Mouse (Mus musculus) cerebellum, postnatal 36 days (tissue): Measurements from ENCODE around the gene Trim28.

Source experiments
- DNase-seq, 2 experiments: peaks; one replicate each; pipeline ENCODE4 v3.0.0; 2021 to 2022; ENCODE audit warnings: mixed read lengths in 2 of 2

The Trim28 gene

GRCm38 (mm10) chr7:12998851-12999250 is at the start of gene Trim28:
Gene Trim28, plus strand, starts transcription at chr7:12999114.
- DNase-seq, result no peak

DNA sequence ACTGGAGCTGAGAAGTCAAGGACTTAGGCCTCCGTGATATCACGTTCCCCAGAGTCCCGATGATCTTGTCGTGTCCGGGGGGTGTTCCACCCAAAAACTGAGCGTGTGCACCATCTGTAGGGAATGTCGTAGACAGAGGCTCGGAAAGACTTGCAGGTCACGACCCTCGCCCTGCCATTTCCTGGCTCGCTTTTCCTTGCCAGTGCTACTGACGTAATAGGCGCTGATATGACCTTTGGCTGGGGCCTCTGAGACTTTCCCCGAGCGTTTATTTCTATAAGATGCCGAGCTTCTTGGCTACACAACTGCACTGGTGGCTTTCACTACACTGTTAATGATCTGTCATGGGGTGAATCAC is 49.1 kb upstream of the Trim28 start:
- DNase-seq, result no peak

- DNase-seq, result no peak
Measured at GRCm38 (mm10) chr7:12954896-12955295, 44.0 kb upstream of the Trim28 start.

DNA sequence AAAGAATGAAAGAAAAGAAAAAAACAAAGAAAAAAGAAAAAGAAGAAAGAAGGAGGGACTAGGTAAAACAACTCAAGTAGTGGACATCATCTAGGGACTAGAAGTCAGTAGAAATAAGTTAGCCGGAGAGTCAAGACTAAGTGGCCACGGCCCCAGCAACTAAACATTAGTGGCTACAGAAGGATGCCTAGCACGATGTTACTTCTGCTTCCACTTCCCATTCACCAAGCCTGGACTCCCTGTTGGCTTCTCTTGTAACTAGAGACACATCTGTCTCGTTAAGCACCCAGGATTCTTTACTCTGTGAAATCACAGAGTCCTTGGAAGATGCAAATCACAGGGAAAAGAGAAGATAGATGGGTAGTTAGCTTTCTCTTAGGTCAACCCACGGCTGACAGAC is 41.4 kb upstream of the Trim28 start:
- DNase-seq, result no peak

GRCm38 (mm10) chr7:12958948-12959347 is 40.0 kb upstream of the Trim28 start:
- no peak for DNase-seq

DNA sequence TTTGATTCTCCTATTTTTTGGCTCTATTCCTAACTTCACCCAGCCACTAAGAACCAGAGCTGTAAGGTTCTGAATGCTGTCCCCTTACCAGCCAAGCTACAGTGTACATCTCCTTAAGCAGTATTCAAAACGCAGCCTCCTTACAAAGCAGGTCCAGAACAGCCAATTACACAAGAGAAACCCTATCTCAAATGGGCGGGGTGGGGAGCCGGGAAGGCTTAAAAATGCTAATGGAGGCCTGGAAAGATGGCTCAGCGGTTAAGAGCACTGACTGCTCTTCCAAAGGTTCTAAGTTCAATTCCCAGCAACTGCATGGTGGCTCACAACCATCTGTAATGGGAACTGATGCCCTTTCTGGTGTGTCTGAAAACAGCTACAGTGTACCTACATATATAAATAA is 39.2 kb upstream of the Trim28 start:
- no peak for DNase-seq

DNA sequence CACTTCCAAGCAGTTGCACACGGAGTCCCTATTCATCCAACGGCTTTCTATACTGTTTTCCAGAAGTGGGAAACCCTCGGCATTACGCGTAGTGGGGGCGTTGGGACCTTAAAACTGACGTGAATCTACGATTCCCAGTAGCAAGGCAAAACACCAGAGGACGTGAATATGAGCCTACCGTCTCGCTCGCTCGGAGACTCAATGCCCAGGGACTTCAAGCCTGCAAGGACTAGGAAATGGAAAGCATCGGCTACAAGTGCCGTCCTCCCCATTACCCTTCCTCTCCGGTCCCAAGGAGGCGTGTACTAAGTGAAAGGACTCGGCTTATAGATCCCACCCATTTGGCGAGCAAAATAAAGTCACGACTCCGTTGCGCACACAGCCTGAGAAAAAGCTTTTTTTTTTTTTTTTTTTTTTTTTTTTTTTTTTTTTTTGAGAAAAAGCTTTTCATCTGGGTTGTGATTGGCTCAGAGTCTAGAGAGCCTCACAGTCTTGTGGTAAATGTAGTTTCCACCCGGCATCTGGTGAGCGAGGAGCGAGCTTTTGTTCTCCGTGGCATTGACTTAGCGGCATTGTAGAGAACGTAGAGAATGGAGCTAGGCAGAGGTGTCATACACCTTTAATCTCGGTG is 37.3 kb upstream of the Trim28 start:
- peak; percentile 29 to 43 for DNase-seq

GRCm38 (mm10) chr7:12965678-12966091 is 33.2 kb upstream of the Trim28 start, which contains the start of gene Zfp324:
Gene Zfp324, plus strand, starts transcription at chr7:12965838.
- DNase-seq, result peak; percentile 91 to 92

GRCm38 (mm10) chr7:12966104-12966845 is 32.6 kb upstream of the Trim28 start:
- peak; percentile 87 to 89 for DNase-seq

GRCm38 (mm10) chr7:12970906-12971305 is 28.0 kb upstream of the Trim28 start:
- DNase-seq, result no peak

DNA sequence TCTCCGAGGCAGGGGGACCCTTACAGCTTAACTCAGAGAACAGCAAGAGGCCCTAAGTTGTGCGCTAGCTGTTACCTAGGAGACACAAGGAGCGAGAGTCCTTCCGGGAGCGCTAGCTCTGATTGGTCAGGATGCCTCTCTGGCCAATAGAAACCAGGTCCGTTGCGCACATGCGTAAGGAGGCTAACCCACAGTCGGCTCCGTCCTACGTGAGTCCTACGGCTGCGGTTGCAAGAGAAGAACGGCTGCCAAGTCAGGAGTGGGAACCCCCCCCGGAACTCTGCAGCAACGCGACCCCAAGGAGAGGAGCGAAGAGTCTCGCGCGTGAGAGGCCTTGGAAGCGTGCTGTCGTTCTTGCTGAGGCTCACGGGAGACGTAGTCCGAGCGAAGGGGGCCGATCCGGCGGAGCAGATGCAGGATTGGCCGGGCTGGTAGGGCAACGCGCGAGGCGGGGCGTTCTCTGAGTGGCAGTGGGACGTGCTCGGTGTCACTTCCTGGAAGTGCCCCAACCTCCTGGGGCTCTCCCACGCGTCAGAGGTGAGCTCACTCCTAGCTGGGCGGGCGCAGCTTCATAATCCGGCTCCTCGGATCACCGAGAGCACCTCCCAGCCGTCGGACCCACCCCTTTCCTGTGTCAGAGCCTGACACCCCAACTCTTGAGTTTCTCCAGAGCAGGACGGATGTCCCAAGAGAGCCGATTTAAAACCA is 21.1 kb upstream of the Trim28 start, which contains the start of gene Zfp446:
Gene Zfp446 (plus strand): TSS at position 167 of the 708 bp plus-strand sequence.
- DNase-seq, result peak; percentile 99

DNA sequence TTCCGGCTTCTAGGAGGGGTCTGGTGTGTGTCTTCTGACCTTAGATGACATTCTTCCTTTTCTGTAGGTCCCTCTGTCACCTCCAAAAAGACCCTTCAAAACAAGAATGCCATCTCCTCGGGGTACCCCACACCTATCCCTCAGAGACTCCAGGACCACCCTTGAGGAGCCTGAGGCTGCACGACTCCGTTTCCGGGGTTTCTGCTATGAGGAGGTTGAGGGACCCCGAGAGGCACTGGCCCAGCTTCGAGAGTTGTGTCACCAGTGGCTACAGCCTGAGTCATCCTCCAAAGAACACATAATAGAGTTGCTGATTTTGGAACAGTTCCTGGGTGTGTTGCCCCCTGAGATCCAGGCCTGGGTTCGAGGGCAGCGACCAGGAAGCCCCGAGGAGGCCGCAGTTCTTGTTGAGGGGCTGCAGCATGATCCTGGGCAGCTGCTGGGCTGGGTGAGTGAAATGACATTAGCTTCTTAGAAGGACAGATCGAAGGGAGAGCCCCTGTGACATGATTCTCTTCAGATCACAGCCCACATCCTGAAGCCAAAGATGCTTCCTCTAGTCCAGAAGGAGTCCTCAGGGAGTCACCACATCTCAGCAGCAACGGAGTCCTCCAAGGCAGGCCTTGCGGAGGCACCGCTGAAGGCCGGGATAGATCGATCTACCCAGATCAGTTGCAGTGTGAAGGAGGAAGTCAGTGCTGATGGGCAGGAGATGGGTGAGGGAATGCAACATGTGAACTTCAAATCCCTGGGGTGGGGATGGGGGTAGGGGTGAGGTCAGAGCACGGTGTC is 19.8 kb upstream of the Trim28 start:
- no peak for DNase-seq

GRCm38 (mm10) chr7:12979776-12980175 is 19.1 kb upstream of the Trim28 start:
- DNase-seq, result no peak

DNA sequence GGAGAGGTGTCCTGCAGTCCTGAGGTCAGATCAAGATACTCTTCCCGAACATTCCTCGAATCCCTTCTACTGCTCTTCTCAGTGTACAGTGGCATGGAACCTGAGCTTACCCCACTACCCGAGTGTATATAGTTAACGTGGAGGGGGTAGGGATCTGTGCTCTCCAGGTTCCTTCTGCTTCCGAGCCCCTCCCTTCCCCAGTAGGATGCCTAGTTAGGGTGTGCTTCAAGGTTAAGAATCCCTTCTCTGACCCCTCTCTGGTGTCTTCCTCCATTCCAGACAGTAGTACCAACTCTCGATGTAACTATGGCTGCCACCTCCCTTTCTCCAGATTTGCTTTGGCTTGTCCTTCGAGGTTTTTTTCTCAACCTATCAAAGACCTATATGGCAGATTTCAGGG is 18.6 kb upstream of the Trim28 start:
- no peak for DNase-seq

DNA sequence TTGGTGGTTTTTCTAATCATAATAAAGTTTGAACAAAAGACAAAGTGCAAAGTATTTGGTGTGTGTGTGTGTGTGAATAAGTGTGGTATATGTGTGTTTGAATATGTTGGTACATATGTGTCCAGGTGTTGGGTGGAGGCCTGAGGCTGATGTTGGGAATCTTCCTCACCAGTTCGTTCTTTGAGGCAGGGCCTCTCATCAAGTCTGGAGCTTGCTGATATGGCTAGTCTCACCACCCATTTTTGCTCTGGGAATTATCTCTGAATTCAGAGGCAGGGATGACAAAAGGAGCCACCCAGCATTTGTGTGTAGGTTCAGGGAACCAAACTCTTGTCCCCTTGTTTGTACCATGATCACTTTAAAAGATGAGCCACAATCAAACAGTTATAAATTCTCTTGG is 13.2 kb upstream of the Trim28 start:
- no peak for DNase-seq

DNA sequence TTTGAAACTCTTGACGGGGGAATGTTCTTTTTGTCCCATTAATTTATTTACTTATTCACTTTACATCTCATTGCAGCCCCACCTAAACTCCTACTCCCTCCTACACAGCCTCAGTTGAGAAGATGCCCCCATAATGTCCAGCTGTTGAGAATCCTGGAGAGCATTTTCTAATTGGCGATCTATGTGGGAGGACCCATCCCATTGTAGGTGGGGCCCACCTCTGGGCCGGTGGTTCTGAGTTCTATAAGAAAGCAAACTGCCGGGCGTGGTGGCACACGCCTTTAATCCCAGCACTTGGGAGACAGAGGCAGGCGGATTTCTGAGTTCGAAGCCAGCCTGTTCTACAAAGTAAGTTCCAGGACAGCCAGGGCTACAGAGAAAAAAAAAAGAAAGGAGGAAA is 12.0 kb upstream of the Trim28 start:
- DNase-seq, result no peak

DNA sequence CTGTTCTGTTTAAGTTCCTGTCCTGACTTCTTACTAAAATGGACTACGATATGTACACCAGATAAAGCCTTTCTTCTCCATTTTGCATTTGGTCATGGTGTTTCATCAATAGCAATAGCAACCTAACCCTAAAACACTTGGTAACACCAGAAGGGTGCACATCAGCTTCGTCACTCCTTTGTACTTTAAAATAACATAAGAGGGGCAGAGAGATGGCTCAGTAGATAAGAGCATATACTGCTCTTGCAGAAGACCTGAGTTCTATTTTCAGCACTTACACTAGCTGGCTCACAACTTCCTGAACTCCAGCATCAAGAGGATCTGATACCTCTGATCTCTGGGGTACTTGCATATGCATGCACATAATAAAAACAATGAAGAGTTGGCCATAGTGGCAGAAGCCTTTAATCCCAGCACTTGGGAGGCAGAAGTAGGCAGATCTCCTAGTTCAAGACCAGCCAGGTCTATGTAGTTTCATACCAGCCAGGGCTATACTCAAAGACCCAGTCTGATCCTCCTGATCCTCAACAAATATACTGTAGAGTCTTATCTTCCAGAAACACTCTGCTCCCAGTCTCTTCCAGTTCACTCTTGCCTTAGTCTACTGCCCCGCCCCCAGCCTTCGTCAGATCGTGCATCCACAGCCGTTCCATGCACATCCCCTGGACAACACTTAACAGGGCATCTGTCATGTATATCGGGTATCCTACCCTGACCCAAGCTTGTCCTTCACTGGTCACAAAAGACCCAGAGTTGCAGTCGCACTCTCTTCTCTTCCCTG is 11.3 kb upstream of the Trim28 start:
- DNase-seq, result no peak

DNA sequence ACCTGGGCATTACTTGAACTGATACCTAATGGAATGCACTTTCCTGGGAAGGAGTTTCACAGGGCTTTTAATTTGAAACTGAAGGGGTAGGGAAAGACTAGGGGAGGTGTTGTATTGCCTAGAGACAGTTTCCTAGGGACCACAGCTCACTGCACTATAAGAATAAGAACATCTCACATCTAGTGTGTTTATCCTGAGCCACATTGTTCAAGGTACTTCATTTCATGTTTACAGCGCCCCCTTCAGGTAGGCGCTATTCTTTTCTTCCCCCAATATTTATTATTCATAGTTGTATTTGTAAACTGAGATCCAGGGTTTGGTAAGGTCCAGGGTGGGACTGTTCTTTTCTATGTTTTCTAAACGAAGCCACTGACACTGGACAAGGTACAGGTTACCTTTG is 6.7 kb upstream of the Trim28 start:
- no peak for DNase-seq

GRCm38 (mm10) chr7:12993148-12993547 is 5.8 kb upstream of the Trim28 start:
- no peak for DNase-seq

GRCm38 (mm10) chr7:12995862-12996261 is 3.1 kb upstream of the Trim28 start:
- no peak for DNase-seq

DNA sequence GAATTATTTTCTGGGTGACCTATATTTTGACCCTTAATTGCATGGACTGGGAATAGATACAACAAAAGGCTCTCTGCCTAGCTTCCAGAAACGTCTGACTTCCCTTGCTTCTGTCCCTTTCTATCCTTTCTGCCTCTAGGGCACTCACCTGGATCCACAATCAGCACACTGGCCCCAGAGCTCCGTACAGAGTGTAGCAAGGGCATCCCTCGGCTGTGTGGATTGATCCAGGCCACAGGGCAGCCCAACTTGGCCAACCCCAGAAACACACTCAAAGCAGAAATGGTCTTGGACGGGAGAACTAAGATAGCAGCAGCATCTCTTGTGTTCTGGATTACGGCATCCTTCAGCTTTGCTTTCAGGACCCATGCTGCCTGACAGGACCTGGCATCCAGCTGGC is 1.7 kb upstream of the Trim28 start:
- no peak for DNase-seq

DNA sequence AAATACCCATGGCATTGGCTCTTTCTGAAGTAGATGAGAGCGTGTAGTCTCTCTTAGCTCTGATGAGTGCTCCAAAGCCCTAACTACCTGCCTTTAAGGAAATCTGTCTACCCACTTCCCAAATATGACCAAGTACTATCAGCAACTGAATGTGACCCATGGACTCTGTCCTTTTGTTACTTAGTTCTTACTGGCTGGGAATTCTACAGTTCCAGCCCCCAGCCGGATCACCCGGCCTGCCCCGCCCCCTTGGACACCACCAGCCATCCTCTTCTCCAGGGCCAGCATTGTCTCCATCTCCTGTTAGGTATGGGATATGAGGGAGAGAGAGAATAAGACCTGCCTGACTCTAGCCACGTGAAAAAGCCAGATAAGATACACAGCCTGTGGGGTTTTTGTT is 861 bp upstream of the Trim28 start, which contains the start of gene Slc27a5:
Gene Slc27a5 (minus strand): TSS at position 140 of the 400 bp plus-strand sequence.
- DNase-seq, result no peak
